Mouse (Mus musculus) embryonic facial prominence, embryonic 11.5 days (tissue): ENCODE measurements around the gene Bpifa3. TPM values are rescaled to one million over a fixed set of nuclear protein-coding genes. Genes with fewer than 3 reads are reported as not detected.

ENCODE experiments used
- ATAC-seq: fragments of 200-750 bp; cut with Nextera tagmentation; replicated peaks from 2 replicates; pipeline ENCODE4 v1.8.0; 2017; ENCODE audit warnings: low read depth; ENCODE audit not compliant: insufficient number of reproducible peaks, low FRiP score, low TSS enrichment
- DNase-seq: peaks from one replicate; pipeline ENCODE4 v3.0.0-alpha.2; 2015; ENCODE audit warnings: low spot score
- H3K27ac ChIP-seq: fragments of 300-500 bp; sonication (generic); replicated peaks from 2 replicates; pipeline ENCODE4 v1.5.1; 2014; ENCODE audit warnings: mild to moderate bottlenecking, low read depth, low read length, control low read depth
- H3K27me3 ChIP-seq: fragments of 300-500 bp; sonication (generic); 2 replicates; pipeline ENCODE4 v1.6.1; 2014; ENCODE audit warnings: mild to moderate bottlenecking, low read length, moderate library complexity, mixed read lengths; ENCODE audit not compliant: control insufficient read depth, insufficient read depth
- H3K36me3 ChIP-seq: fragments of 300-500 bp; sonication (generic); replicated peaks from 2 replicates; pipeline ENCODE4 v1.6.1; 2014; ENCODE audit warnings: low read depth, mild to moderate bottlenecking, low read length, moderate library complexity, mixed read lengths; ENCODE audit not compliant: control insufficient read depth, insufficient read depth
- H3K4me1 ChIP-seq: fragments of 300-500 bp; sonication (generic); 2 replicates; pipeline ENCODE4 v1.6.1; 2014; ENCODE audit warnings: low read length, mixed read lengths; ENCODE audit not compliant: control insufficient read depth, insufficient read depth
- H3K4me2 ChIP-seq: fragments of 300-500 bp; sonication (generic); 2 replicates; pipeline ENCODE4 v1.6.1; 2014; ENCODE audit warnings: low read depth, mild to moderate bottlenecking, control low read depth, low read length, moderate library complexity
- H3K4me3 ChIP-seq: fragments of 300-500 bp; sonication (generic); 2 replicates; pipeline ENCODE4 v1.5.1; 2014; ENCODE audit warnings: low read depth, low read length, control low read depth
- H3K9ac ChIP-seq: fragments of 300-500 bp; sonication (generic); replicated peaks from 2 replicates; pipeline ENCODE4 v1.6.1; 2014; ENCODE audit warnings: mild to moderate bottlenecking, control low read depth, low read length
- H3K9me3 ChIP-seq: fragments of 300-500 bp; sonication (generic); replicated peaks from 2 replicates; pipeline ENCODE4 v1.6.1; 2016; ENCODE audit warnings: mild to moderate bottlenecking, low read length, inconsistent platforms, mixed read lengths; ENCODE audit not compliant: control insufficient read depth
- WGBS: fragments of 180-500 bp; shearing (Covaris S2); extraction: QIAGEN DNeasy Blood & Tissue Kit; methylation state at CpG from one replicate; pipeline ENCODE4 v1.1.7; 2014; 5-methylcytosine and 5-hydroxymethylcytosine counted together
- polyA plus RNA-seq: library from polyadenylated mRNA; unstranded; fragments of >200 nt; fragmentation: Nextera tagmentation; extraction: Ambion mirVana; gene quantifications from 2 replicates; pipeline ENCODE4 v1.2.1, GENCODE M21; 2014

Bpifa3 gene
- not detected in 2 replicates for polyA plus RNA-seq

DNA sequence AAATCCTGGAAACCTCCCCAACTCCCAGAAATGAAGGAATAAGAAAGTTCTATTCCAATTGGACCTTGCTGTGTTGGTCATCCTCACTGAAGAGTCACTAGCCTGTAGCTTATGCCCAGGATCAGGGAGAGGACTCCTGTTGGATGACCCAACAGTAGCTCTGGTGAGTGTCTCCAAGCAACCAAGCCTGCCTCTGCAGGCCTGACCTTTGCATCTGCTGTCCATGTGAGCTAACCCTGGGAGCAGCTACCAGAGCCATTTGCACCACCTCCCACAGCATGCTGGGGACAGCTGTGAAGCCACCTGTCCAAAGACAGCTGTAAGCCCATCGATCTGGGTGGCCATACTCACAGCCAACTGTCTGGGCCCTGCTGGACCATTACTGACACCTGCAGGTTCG is at the start of gene Bpifa3:
TSS of gene Bpifa3 (plus strand) at position 217 of the 400 bp plus-strand sequence.
- DNase-seq, result no peak
- Histone ChIP-seq H3K4me1 (no peaks in the 10 kb centered on the region), H3K4me3 (no peak within 1 kb of the TSS), H3K27ac (no peak within 1 kb of the TSS), H3K27me3 (no peaks in the 10 kb centered on the region), H3K9me3 (no peaks in the 10 kb centered on the region), H3K4me2 (no peak within 1 kb of the TSS), H3K36me3 (no peaks in the 10 kb centered on the region), H3K9ac (no peak within 1 kb of the TSS)
- 64% methylated on average over 2 of the region's 2 CpGs for WGBS
- ATAC-seq, result no peak

DNA sequence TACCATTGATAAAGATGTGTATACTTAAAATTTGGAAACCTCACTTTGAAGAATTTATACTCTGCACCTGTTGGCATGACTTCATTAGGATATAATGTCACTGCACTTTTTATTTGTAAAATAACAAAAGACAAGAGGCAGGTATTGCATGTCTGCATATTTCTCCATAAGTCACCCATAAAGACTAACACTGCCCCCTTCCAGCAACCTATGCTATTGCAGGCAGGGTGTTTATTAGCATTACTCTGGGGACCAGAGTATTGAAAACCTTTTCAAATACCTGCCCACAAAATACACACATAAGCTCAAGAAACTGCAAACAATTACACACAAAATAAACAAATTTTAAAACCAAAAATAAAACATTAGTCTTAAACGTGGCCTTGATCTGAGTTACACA is 32.4 kb upstream of the Bpifa3 start:
- Histone ChIP-seq H3K27me3 (no peaks in the 10 kb centered on the region), H3K9me3 (no peaks in the 10 kb centered on the region), H3K4me3 (no peak overlapping the region), H3K27ac (no peak overlapping the region), H3K9ac (no peak overlapping the region), H3K36me3 (no peaks in the 10 kb centered on the region), H3K4me2 (no peak overlapping the region), H3K4me1 (no peaks in the 10 kb centered on the region)
- 37% methylated on average over 1 of the region's 1 CpGs for WGBS
- no peak for ATAC-seq
- DNase-seq, result peak; percentile 24

DNA sequence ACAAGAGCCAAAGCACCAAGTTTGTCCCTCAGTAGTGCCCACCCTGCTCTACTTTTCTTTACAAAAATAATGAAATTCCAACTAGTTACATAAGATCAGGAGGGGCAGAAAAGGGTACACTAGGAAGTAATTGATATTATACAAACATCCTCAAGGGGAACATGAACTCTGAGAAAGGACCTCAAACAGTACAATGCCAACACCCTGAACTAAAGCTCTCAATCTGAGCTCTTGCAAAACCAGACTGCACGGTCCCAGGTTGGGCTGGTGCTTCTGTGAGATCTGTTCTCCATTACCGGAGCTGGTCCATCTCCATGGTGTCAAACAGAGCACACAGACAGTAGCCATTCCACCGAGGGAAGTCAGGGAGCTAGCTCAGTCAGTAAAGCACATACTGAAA is 12.8 kb upstream of the Bpifa3 start:
- ATAC-seq, result no peak
- 85% methylated on average over 3 of the region's 3 CpGs for WGBS
- Histone ChIP-seq H3K36me3 (no peaks in the 10 kb centered on the region), H3K9ac (no peak overlapping the region), H3K4me3 (no peak overlapping the region), H3K27me3 (no peaks in the 10 kb centered on the region), H3K9me3 (no peaks in the 10 kb centered on the region), H3K4me2 (no peak overlapping the region), H3K4me1 (no peaks in the 10 kb centered on the region), H3K27ac (no peak overlapping the region)
- no peak for DNase-seq

DNA sequence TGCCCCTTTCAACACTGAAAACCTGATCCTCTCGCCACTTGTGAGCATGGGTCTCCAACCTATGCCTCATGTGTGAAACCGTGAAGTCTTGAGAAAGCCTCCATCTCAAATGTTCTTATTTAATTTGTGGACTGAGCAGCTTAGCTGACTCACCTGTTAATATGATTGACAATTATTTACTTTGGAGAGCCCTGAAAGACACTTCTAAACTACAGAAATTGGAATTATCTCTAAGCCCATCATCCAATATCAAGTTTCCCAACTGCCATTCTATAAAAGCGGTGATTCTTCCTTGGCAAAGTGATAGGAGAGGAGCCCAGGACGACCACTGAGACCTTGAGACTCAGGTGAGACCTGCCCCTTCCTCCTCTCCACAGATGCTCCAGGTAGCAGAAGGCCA is 12.4 kb downstream of the Bpifa3 start, which contains the start of gene Bpifa1:
TSS of gene Bpifa1 (plus strand) at position 301 of the 400 bp plus-strand sequence.
- ATAC-seq, result no peak
- Histone ChIP-seq H3K4me2 (no peak within 1 kb of the TSS), H3K27me3 (no peaks in the 10 kb centered on the region)

DNA sequence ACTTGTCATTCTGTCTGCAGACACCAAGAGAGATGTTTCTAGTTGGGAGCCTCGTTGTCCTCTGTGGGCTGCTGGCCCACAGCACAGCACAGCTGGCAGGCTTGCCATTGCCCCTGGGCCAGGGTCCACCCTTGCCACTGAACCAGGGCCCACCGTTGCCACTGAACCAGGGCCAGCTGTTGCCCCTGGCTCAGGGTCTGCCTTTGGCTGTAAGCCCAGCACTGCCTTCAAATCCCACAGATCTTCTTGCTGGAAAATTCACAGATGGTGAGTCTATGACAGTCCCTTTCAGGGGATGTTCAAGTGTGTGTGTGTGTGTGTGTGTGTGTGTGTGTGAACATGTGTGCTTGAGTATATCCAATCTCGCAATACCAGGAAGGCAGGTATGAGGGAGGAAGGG is 13.6 kb downstream of the Bpifa3 start:
- Histone ChIP-seq H3K4me1 (no peaks in the 10 kb centered on the region), H3K27me3 (no peaks in the 10 kb centered on the region), H3K36me3 (no peaks in the 10 kb centered on the region), H3K27ac (no peak overlapping the region), H3K9me3 (no peaks in the 10 kb centered on the region), H3K9ac (no peak overlapping the region), H3K4me3 (no peak overlapping the region), H3K4me2 (no peak overlapping the region)
- ATAC-seq (no peak), DNase-seq (no peak)
- WGBS, result 83% methylated on average over 3 of the region's 3 CpGs

More for the DNA sequence above, 12.4 kb downstream of the Bpifa3 start, which contains the start of gene Bpifa1:
- Histone ChIP-seq H3K27ac (no peak within 1 kb of the TSS), H3K4me1 (no peaks in the 10 kb centered on the region), H3K36me3 (no peaks in the 10 kb centered on the region), H3K9ac (no peak within 1 kb of the TSS), H3K4me3 (no peak within 1 kb of the TSS), H3K9me3 (no peaks in the 10 kb centered on the region)
- 74% methylated on average over 4 of the region's 4 CpGs for WGBS
- DNase-seq, result no peak

DNA sequence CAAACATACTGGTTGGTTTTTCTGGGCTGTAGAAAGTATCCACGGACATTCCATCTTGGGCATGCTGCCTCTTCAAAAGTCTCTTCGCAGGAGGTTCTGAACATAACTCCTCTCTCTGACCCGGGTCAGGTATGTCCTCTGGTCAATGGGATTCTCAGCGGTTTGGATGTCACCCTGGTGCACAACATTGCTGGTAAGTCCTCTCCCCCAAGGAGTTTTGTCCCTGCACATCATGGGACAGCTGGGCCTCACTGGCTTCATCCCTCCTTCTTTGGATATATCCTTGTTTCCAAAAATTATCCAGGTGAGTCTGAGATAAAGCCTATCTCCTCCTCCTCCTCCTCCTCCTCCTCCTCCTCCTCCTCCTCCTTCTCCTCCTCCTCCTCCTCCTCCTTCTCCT is 17.4 kb downstream of the Bpifa3 start:
- no peak for DNase-seq
- Histone ChIP-seq H3K4me3 (no peak overlapping the region), H3K9ac (no peak overlapping the region), H3K9me3 (no peaks in the 10 kb centered on the region), H3K27ac (no peak overlapping the region), H3K36me3 (no peaks in the 10 kb centered on the region), H3K4me2 (no peak overlapping the region), H3K4me1 (no peaks in the 10 kb centered on the region), H3K27me3 (no peaks in the 10 kb centered on the region)
- no peak for ATAC-seq
- 83% methylated on average over 4 of the region's 4 CpGs for WGBS

DNA sequence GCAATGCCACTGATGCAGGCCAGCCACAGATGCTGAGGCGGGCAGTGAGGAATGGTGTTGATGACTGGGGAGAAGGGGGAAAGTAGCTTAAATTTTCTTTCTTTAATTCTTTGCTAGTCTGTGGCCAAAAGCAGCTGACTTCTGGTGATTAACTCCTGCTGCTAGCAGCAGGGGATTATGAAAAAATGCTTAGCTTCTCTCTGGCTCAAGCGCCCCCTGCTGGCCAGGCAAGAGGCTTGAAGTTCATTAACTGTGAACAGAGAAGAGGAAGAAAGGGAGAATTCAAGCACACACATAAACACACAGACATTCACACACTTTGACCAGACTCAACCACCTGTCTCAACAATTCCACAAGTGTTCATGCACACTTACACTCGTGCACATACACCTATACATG is 28.3 kb downstream of the Bpifa3 start:
- DNase-seq (peak; percentile 62), ATAC-seq (no peak)
- 31% methylated on average over 3 of the region's 3 CpGs for WGBS
- Histone ChIP-seq H3K36me3 (no peaks in the 10 kb centered on the region), H3K27ac (no peak overlapping the region), H3K27me3 (no peaks in the 10 kb centered on the region), H3K9me3 (no peaks in the 10 kb centered on the region), H3K9ac (no peak overlapping the region), H3K4me2 (no peak overlapping the region), H3K4me1 (no peaks in the 10 kb centered on the region), H3K4me3 (no peak overlapping the region)

DNA sequence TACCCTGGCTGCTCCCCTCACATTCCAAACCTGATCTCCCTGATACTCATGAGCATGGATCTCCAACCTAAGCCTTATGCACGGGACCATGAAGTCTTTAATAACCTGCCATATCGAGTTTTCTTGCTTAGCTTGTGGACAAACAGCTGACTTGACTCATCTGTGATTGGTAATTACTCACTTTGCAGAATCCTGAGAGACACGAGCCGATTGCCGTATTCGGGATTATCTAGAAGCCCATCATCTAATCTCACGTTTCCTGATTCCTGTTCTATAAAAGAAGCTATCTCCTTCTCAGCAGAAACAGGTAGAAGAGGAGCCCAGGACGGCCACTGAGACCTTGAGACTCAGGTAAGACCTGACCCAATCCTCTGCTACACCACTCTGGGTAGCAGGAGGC is 32.2 kb downstream of the Bpifa3 start, which contains the start of gene Bpifa5:
TSS of gene Bpifa5 (plus strand) at position 301 of the 400 bp plus-strand sequence.
- 84% methylated on average over 8 of the region's 8 CpGs for WGBS
- Histone ChIP-seq H3K9ac (no peak within 1 kb of the TSS), H3K4me3 (no peak within 1 kb of the TSS)

More for the DNA sequence above, 32.2 kb downstream of the Bpifa3 start, which contains the start of gene Bpifa5:
- ATAC-seq, result no peak
- no peaks in the 10 kb centered on the region for H3K27me3 ChIP-seq
- no peaks in the 10 kb centered on the region for H3K4me1 ChIP-seq
- no peaks in the 10 kb centered on the region for H3K36me3 ChIP-seq
- DNase-seq, result no peak
- no peak within 1 kb of the TSS for H3K4me2 ChIP-seq
- H3K27ac ChIP-seq, result no peak within 1 kb of the TSS
- H3K9me3 ChIP-seq, result no peaks in the 10 kb centered on the region
